In the genomic region with DNA sequence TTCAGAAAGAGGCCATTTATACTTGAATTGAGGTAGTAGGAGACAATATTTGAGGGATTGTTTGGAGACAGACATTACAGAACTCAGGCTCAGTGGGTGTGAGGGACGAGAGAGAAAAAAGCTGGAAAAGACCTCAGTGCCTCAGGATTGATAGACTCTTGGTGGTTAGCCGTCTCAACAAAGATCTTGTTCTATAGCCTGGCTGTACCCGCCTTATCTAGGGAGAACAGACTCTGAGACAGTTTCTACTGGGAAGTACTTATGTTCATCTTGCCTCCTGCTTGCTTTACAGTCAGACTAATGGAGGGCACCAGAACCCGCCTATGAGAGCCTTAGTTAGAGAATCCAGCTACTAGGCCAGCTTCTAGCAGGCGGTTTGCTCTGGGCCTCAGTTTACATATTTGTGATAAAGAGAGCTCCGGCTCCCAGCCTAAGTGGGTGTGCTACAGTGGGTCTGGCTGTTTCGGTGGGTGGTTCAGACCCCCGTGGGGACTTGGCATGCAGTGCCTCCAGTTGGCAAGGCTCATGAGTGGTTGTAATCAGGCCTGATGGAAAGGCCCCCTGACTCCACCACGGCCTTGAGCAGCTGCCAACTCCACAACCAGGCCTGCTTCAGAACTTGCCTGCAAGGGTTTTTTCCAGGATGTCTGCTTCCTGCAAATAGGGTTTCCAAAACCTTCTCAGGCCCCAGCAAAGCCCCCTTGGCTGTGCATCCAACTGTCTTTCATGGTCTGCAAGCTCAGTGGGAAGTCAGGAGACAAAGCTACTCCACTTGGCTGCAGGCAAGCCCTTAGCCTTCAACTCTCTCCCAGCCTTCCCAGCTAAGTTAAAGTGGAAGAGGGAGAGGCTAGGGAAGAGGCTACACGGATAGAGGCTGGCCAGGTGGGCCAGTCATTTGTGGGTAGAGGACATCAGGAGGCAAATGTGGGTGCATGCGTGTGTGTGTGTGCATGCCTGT, we compare ENCODE assay signal across 8 mouse cellular contexts.
DNase-seq lines count a peak whose midpoint lies in the region; ATAC-seq and TF ChIP-seq lines count a peak whose summit lies in the region.

No protein-coding gene starts in this region.

- peak; percentile 93 for TF ChIP-seq EP300 in liver, postnatal 0 days (IDR thresholded peaks at IDR 0.05; ENCODE audit: low read depth)

- WGBS in kidney, postnatal 0 days: 71% methylated on average over 11 of the region's 11 CpGs
- WGBS in forebrain, embryonic 16.5 days: 59% methylated on average over 11 of the region's 11 CpGs
- WGBS in liver, postnatal 0 days (ENCODE audit: insufficient replicate concordance): 50% methylated on average over 11 of the region's 11 CpGs

- no peak for TF ChIP-seq CTCF in kidney, postnatal 0 days (IDR thresholded peaks at IDR 0.05; ENCODE audit: low read depth)
- no peak for TF ChIP-seq CTCF in liver, postnatal 0 days (IDR thresholded peaks at IDR 0.05; ENCODE audit: low read depth)
- no peak for TF ChIP-seq CTCF in left cerebral cortex, adult 2 months (IDR thresholded peaks at IDR 0.05)

- no peaks in the 10 kb centered on the region for H3K27me3 ChIP-seq in kidney, postnatal 0 days (ENCODE audit: insufficient read depth, low read length)
- no peaks in the 10 kb centered on the region for H3K27me3 ChIP-seq in forebrain, embryonic 16.5 days (replicated peaks; ENCODE audit: control insufficient read depth, insufficient read depth, low read length)
- H3K27me3 ChIP-seq in liver, postnatal 0 days (ENCODE audit: insufficient read depth, low read length): no peaks in the 10 kb centered on the region

- no peak for ATAC-seq in kidney, postnatal 0 days (replicated peaks; ENCODE audit: low FRiP score, low read depth)
- ATAC-seq in forebrain, embryonic 16.5 days: peak; percentile 55; the same call in 1 of the 2 replicates
- ATAC-seq in liver, postnatal 0 days: peak; percentile 91

- H3K9ac ChIP-seq in kidney, postnatal 0 days (ENCODE audit: low read depth, low read length): no peak overlapping the region
- no peak overlapping the region for H3K9ac ChIP-seq in forebrain, embryonic 16.5 days (replicated peaks; ENCODE audit: low read depth, low read length)
- no peak overlapping the region for H3K9ac ChIP-seq in liver, postnatal 0 days (replicated peaks)

- no peaks in the 10 kb centered on the region for H3K9me3 ChIP-seq in kidney, postnatal 0 days (replicated peaks; ENCODE audit: low read length)
- no peaks in the 10 kb centered on the region for H3K9me3 ChIP-seq in forebrain, embryonic 16.5 days (ENCODE audit: control insufficient read depth, low read length)
- no peaks in the 10 kb centered on the region for H3K9me3 ChIP-seq in liver, postnatal 0 days (ENCODE audit: low read length)

- peaks cover 47% of the 10 kb centered on the region for H3K4me1 ChIP-seq in kidney, postnatal 0 days (replicated peaks; ENCODE audit: insufficient read depth, low read length)
- peaks cover 19% of the 10 kb centered on the region for H3K4me1 ChIP-seq in forebrain, embryonic 16.5 days (replicated peaks; ENCODE audit: control insufficient read depth, insufficient read depth, low read length)
- peaks cover 50% of the 10 kb centered on the region for H3K4me1 ChIP-seq in liver, postnatal 0 days (ENCODE audit: insufficient read depth)

- no peak overlapping the region for H3K4me2 ChIP-seq in kidney, postnatal 0 days (ENCODE audit: low read length)
- H3K4me2 ChIP-seq in forebrain, embryonic 16.5 days (ENCODE audit: low read length): no peak overlapping the region
- H3K4me2 ChIP-seq in liver, postnatal 0 days (ENCODE audit: low read depth, low read length): no peak overlapping the region

- H3K27ac ChIP-seq in kidney, postnatal 0 days: peak overlapping the region; percentile 47; the same call in 1 of the 2 replicates
- peak overlapping the region; percentile 61 for H3K27ac ChIP-seq in forebrain, embryonic 16.5 days (ENCODE audit: low read length)
- peak overlapping the region; percentile 64 for H3K27ac ChIP-seq in liver, postnatal 0 days (ENCODE audit: low read depth)
- H3K27ac ChIP-seq in left cerebral cortex, adult 2 months: no peak overlapping the region

- intact Hi-C loops in left cerebral cortex, adult 2 months (cut with DNase I): no loop called here

- H3K36me3 ChIP-seq in kidney, postnatal 0 days (ENCODE audit: insufficient read depth, low read length): no peaks in the 10 kb centered on the region
- no peaks in the 10 kb centered on the region for H3K36me3 ChIP-seq in forebrain, embryonic 16.5 days (ENCODE audit: control insufficient read depth, insufficient read depth)
- H3K36me3 ChIP-seq in liver, postnatal 0 days (replicated peaks; ENCODE audit: insufficient read depth, low read length): no peaks in the 10 kb centered on the region

- H3K4me3 ChIP-seq in kidney, postnatal 0 days (replicated peaks; ENCODE audit: low read depth, low read length): no peak overlapping the region
- H3K4me3 ChIP-seq in forebrain, embryonic 16.5 days (replicated peaks; ENCODE audit: low read length): no peak overlapping the region
- H3K4me3 ChIP-seq in liver, postnatal 0 days (ENCODE audit: low read depth, low read length): no peak overlapping the region
- no peak overlapping the region for H3K4me3 ChIP-seq in left cerebral cortex, adult 2 months

- no peak for DNase-seq in kidney, postnatal 0 days (ENCODE audit: low spot score)
- DNase-seq in kidney, adult 9 months: no peak
- DNase-seq in adrenal gland, postnatal 25 days: peak; percentile 74
- no peak for DNase-seq in liver, postnatal 0 days
- no peak for DNase-seq in left cerebral cortex, adult 2 months (ENCODE audit: extremely low spot score in 1 of 2, low spot score in 2 of 2)
- DNase-seq in cerebellum, postnatal 36 days: no peak
- no peak for DNase-seq in gastrocnemius, adult 18-20 months (ENCODE audit: low spot score)
